Mouse (Mus musculus) urinary bladder, postnatal 4 days (tissue): ENCODE results near the gene Gsn.
A peak's percentile ranks its signal among the peaks of the same experiment; 100 is the strongest.

Experiments
- DNase-seq, 2 experiments: peaks; one replicate each; pipeline ENCODE4 v3.0.0; 2021 to 2022; ENCODE audit warnings: low spot score in 2 of 2

Gsn gene

GRCm38 (mm10) chr2:35253751-35254150 is 2.4 kb upstream of the Gsn start:
- DNase-seq, result no peak

- DNase-seq, result no peak
Measured at GRCm38 (mm10) chr2:35255004-35255403, 1.2 kb upstream of the Gsn start.

- no peak for DNase-seq
Measured at GRCm38 (mm10) chr2:35255462-35255861, 718 bp upstream of the Gsn start.

DNA sequence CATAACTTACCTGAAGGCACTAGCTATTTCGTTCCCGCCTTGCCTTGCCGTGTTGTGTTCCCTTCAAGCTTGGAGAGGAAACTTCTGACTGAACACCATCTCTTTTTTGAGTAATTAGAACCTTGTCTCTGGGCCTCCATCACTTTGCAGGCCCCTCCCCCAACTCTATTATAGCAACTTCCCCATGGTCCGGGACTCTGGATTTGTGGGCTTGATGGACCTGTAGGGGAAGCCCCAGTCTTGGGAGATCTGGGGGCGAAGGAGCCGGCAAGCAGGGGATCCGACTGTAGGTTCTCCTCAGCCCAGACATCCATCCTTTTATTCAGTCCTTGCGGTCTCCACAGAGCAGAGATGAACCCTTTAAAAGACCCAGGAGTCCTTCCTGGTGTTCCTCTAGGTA is 752 bp downstream of the Gsn start:
- no peak for DNase-seq

GRCm38 (mm10) chr2:35257886-35258285 is 1.7 kb downstream of the Gsn start:
- DNase-seq, result no peak

GRCm38 (mm10) chr2:35258590-35258989 is 2.4 kb downstream of the Gsn start:
- DNase-seq, result no peak

DNA sequence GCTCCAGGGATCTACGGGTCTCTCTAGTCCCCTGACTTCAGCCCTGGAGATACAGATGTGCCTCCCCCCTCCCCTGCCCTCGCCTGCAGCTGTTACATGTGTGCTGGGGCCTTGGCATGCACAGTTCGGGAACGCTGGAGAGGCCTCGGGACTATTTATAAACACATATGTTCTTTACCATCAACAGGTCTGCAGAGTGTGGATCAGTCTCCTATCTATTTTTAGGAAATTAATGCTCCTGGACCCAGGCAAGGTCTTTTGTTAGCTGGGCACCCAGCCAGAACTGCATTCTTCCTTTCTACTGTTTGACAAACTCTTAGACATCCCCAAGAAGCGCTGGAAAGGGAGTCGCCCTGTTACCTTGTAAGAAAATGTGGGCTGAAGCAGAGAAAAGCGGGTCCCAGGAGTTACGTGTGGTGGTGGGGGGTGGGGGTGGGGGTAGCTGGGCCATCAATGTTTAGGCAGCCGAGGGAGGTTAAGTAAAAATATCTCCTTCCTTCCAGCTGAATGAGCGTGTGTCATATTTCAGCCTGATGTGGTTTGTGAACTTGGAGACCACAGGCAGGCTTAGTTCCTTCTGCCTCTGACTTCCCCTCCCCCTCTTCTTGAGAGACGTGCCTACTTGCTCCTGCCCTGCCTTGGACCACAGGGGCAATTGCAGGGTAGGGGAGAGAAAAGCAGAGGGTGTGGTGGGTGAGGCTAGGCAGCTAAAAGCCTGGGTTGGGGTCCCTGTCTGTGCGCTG is 3.3 kb downstream of the Gsn start:
- DNase-seq, result no peak

- no peak for DNase-seq
Measured at GRCm38 (mm10) chr2:35260291-35260690, 4.1 kb downstream of the Gsn start.

- no peak for DNase-seq
Measured at GRCm38 (mm10) chr2:35264095-35264494, 7.9 kb downstream of the Gsn start.

GRCm38 (mm10) chr2:35265296-35265695 is 9.1 kb downstream of the Gsn start:
- no peak for DNase-seq

GRCm38 (mm10) chr2:35265775-35266174 is 9.6 kb downstream of the Gsn start:
- DNase-seq, result no peak

- DNase-seq, result no peak
Measured at GRCm38 (mm10) chr2:35266251-35266905, 10.2 kb downstream of the Gsn start.

DNA sequence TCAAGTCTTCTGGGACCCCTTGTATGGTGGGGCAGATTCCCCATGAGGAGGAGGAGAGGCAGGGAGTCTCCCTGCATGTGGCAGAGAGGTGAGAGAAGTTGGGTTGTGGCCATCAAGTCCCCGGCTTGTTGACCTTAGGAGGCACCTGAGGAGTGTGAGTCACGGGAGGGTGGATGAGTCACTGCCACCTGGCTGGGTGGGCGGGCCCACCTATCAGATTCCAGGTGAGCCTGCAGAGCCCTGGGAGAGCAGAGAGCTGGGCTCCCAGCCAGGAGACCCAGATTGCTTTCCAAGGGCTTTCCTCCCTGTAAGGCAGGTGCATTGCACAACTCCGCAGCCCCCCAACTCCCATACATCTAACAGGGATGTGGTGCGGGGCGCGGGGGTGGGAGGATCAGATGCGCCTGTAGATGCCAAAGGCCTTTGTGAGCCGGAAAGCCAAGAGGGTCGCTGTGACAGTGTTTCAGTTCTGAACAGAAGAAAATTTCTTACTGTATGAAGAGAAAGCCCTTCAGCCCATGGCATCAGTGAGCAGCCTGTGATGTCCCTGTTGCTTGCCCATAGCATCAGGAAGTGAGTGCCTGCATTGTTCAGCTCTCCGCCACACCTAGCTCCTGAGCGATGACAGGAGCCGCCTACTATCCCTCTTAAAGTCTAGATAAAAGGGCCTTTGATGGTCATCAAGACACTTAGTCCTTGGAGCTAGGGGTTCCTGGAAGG is 11.1 kb downstream of the Gsn start:
- peak in 1 of 2 experiments; percentile 61 for DNase-seq

- no peak for DNase-seq
Measured at GRCm38 (mm10) chr2:35267876-35268566, 11.8 kb downstream of the Gsn start.

DNA sequence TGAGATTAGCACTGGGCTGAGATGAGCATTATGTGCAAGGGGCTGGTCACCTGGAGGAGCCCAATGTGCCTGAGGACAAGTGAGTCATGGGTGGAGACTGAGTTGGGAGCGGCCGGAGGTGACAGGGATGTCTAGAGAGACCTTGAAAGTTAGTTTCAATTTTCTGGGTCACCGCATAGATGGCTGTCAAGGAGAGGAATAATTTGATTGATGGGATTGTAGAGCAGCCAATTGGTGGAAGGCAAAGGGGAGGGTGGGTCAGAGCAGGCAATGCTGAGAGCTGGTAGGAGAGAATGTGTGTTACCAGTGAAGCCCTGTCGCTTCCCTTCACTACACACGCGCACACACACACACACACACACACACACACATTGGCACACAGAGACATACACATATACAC is 13.0 kb downstream of the Gsn start:
- DNase-seq, result no peak

- no peak for DNase-seq
Measured at GRCm38 (mm10) chr2:35269716-35270260, 13.6 kb downstream of the Gsn start.

- DNase-seq, result peak in 1 of 2 experiments; percentile 56
Measured at GRCm38 (mm10) chr2:35270531-35270984, 14.4 kb downstream of the Gsn start.

DNA sequence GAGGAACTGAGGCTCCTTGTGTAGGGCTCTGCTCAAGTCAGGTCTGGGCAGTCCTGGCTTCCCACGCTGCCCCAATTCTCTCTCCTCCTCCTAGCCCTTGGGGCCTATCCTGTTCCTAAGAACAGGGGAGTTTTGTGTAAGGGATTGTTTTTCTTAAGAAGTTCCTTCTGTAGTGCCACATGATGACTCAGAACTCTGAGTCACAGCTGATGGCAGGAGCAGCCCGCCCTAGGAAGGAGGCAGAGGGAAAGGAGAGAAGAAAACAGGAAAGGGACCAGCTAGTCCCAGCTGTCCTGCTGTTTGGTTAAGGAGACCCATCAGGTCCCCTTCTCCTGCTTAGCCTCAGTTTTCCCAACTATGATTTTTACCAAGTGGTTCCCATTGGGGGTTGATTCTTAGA is 15.6 kb downstream of the Gsn start:
- no peak for DNase-seq

DNA sequence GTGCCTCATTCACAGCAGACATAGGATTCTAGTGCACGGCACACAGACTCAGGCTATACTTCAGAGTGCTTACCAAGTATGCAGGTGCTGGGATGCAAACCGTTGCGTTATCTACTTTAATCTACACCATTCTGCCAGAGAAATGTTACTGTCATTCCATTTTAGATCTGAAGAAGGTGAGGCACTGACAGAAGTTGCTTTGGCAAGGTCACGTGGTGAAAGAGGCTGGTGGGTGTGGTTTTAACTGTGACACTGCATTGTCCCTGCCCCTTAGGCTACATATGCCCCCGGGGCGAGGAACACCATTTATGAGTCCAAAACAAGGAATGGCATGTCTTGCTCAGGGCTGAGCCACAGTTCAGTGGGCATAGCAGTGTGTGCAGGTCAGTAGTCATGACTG is 16.7 kb downstream of the Gsn start:
- no peak for DNase-seq

DNA sequence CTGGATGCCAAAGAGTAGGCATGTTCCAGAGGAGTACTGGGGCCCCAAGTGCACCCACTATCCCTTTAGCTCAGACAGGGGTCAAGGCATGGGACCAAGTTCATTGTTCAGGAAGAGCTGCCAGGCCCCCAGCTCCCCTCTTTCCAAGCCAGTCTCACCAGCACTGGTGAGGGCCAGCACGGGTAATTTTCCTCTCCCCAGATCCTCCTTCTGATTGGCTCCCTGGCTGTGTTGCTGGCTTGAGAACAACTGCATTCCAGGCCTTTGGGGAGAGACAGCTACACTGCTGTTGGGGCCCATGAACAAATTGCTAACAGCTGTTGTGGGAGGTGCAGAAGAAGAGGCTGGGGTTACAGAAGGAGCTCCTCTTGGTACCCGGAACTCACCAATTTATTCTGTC is 17.4 kb downstream of the Gsn start:
- DNase-seq, result peak in 1 of 2 experiments; percentile 52

- peak; percentile 79 to 82 for DNase-seq
Measured at GRCm38 (mm10) chr2:35277686-35278085, 21.5 kb downstream of the Gsn start.
